Mouse (Mus musculus) lung, postnatal 0 days (tissue): ENCODE measurements around the gene Pradc1.

Experiments
- CTCF ChIP-seq: IDR thresholded peaks from 2 replicates; pipeline ENCODE4 v1.5.1; 2016; ENCODE audit warnings: antibody characterized with exemption, mild to moderate bottlenecking
- EP300 ChIP-seq: IDR thresholded peaks from 2 replicates; pipeline ENCODE4 v1.6.1; 2016; ENCODE audit warnings: antibody characterized with exemption, mild to moderate bottlenecking, control low read depth

DNA sequence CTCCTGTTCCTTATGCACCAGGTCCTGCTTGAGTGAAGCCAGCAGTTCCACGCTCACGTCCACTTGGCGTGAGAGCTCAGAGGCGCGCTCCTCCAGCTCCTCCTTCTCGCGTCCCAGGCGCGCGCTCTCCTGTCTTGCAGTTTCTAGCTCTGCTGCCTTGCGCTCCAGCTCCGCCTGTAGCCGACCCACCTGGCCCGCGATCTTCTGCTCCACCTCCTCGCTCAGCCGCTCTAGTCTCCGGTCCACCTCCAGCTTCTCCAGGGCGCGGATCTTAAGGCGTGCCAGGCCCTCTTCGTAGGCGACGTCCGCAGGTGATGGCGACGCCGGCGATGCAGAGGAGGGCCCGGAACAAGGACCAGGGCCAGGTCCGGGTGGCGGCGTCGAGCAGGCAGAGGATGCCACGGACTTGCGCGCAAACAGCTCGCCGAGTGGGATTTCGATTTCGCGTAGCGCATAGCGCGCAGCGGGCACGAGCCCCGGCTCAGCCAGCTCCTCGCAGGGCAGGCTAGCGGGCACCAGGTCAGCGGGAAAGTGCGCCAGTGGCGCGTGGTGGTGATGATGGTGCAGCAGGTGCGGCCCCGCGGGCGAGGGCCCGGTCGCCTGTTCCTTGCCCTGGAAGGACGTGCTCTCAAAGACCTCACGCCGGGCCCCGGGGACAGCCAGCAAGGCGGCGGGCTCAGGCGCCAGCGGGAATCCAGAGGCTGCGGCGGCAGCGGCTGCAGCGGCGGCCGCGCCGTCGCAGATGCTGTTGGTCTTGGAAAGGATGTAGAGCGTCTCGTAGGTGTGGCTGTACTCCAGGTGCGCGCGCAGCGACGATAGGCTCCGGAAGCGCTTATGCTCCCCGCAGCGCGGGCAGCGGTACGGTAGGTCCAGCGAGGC, 32.3 kb upstream of the Pradc1 start:
- TF ChIP-seq CTCF (no peak), EP300 (no peak)
